Mouse (Mus musculus): Measurements from ENCODE around the gene Nadk. TPM values are rescaled to one million over a fixed set of nuclear protein-coding genes. Genes with fewer than 3 reads are reported as not detected.
A peak's percentile ranks its signal among the peaks of the same experiment; 100 is the strongest.

Nadk gene
- polyA plus RNA-seq, 1 experiment from 2014 or later: 76.8 TPM

DNA sequence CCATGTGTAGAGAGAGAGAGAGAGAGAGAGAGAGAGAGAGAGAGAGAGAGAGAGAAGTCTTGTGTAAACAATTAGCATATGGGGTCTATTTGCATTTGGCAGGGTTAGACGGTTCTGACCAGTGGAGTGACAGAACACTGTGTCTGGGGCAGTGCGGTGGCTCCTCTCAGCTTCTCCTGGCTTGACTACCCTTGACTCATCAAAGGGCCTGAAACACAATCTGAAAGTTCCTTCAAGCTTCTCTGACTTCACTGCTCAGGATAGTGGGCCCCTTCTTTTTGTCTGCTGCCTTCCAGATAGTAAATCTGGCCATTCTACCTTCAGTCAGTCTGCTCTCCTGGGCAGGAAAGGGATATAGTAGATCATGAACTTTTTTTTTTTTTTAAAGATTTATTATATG lies 44.6 kb downstream of the Nadk start:
- no peak for TF ChIP-seq CTCF (IDR thresholded peaks at IDR 0.05; ENCODE audit: low read depth)
- 28% methylated on average over 2 of the region's 2 CpGs for WGBS
- Histone ChIP-seq H3K9me3 (replicated peaks; ENCODE audit: low read length) (no peaks in the 10 kb centered on the region), H3K4me2 (ENCODE audit: low read length) (no peak overlapping the region), H3K27ac (no peak overlapping the region), H3K27me3 (ENCODE audit: insufficient read depth, low read length) (no peaks in the 10 kb centered on the region), H3K9ac (ENCODE audit: low read depth, low read length) (no peak overlapping the region), H3K36me3 (ENCODE audit: insufficient read depth, low read length) (peaks cover 15% of the 10 kb centered on the region; the same call in 1 of the 2 replicates), H3K4me1 (replicated peaks; ENCODE audit: insufficient read depth, low read length) (no peaks in the 10 kb centered on the region), H3K4me3 (replicated peaks; ENCODE audit: low read depth, low read length) (no peak overlapping the region)
- DNase-seq (ENCODE audit: low spot score): peak; percentile 67
- peak; percentile 44; the same call in 1 of the 2 replicates for ATAC-seq (replicated peaks; ENCODE audit: low FRiP score, low read depth)

DNA sequence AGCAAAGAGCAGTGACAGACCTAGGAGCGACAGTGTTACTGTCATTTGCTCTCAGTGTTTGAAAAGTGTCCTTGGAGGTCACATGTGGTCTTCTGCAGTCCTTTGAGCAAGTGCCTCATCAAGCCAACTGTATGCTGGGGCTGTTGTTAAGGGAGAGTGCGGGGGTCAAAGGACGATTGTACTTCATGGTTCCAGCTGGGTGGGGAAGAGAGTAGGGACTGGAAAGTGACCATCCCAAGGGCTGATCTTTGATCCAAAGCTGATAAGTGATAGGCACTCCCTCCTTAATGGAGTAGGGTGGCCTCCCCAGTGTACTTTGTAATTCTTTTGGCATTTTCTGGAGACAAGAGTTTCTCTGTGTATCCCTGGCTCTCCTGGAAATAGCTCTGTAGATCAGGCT lies 49.7 kb downstream of the Nadk start:
- no peak overlapping the region for H3K4me3 ChIP-seq (replicated peaks; ENCODE audit: low read depth, low read length)
- no peaks in the 10 kb centered on the region for H3K27me3 ChIP-seq (ENCODE audit: insufficient read depth, low read length)
- TF ChIP-seq CTCF (IDR thresholded peaks at IDR 0.05; ENCODE audit: low read depth): no peak
- H3K4me1 ChIP-seq (replicated peaks; ENCODE audit: insufficient read depth, low read length): no peaks in the 10 kb centered on the region
- no peak overlapping the region for H3K4me2 ChIP-seq (ENCODE audit: low read length)
- WGBS: 94% methylated on average over 3 of the region's 3 CpGs
- H3K9me3 ChIP-seq (replicated peaks; ENCODE audit: low read length): no peaks in the 10 kb centered on the region
- ATAC-seq (replicated peaks; ENCODE audit: low FRiP score, low read depth): no peak
- H3K36me3 ChIP-seq (ENCODE audit: insufficient read depth, low read length): peaks cover 43% of the 10 kb centered on the region; the same call in 1 of the 2 replicates
- no peak overlapping the region for H3K9ac ChIP-seq (ENCODE audit: low read depth, low read length)
- no peak for DNase-seq (ENCODE audit: low spot score)
- H3K27ac ChIP-seq: no peak overlapping the region

DNA sequence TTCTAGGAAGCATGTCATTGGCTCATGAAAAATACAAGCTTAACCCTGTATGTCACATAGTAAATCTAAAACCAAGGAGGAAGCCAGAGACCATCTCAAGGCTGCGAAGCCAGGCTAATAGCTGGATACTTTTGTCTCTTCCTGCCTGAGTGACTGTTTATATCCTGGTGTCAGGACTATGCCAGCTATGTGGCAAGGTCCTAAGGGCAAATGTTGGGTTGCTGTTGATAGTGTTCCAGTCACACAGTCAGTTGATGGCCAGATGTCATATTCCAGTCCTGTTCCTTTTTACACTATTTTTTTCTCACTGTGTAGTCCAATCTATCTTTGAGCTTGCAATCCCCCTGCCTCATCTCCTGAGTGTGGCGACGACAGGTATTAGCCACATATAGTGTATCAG lies 51.1 kb downstream of the Nadk start:
- Histone ChIP-seq H3K27ac (no peak overlapping the region), H3K9ac (ENCODE audit: low read depth, low read length) (no peak overlapping the region), H3K4me1 (replicated peaks; ENCODE audit: insufficient read depth, low read length) (no peaks in the 10 kb centered on the region), H3K9me3 (replicated peaks; ENCODE audit: low read length) (no peaks in the 10 kb centered on the region), H3K36me3 (ENCODE audit: insufficient read depth, low read length) (peaks cover 53% of the 10 kb centered on the region; the same call in 1 of the 2 replicates), H3K4me3 (replicated peaks; ENCODE audit: low read depth, low read length) (no peak overlapping the region), H3K4me2 (ENCODE audit: low read length) (no peak overlapping the region), H3K27me3 (ENCODE audit: insufficient read depth, low read length) (no peaks in the 10 kb centered on the region)
- DNase-seq (ENCODE audit: low spot score): no peak
- ATAC-seq (replicated peaks; ENCODE audit: low FRiP score, low read depth): no peak
- no peak for TF ChIP-seq CTCF (IDR thresholded peaks at IDR 0.05; ENCODE audit: low read depth)
- whole genome bisulfite sequencing: 92% methylated on average over 3 of the region's 3 CpGs

DNA sequence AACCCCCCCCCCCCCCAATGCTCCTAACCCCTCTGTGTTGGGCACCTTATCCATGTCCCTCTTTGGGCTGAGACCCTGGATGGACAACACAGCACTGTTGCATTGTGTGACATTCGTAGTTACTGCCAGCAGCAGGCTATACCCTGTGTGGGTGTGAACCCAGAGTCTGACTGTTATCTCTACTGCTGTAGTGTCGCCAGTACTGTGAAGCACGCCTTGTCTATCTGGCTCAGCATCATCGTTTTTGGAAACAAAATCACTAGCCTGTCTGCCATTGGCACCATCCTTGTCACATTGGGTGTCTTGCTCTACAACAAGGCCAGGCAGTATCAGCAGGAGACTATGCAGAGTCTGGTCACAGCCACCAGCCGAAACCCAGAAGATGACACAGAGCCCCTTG lies 56.1 kb downstream of the Nadk start:
- Histone ChIP-seq H3K27ac (no peak overlapping the region), H3K9me3 (replicated peaks; ENCODE audit: low read length) (no peaks in the 10 kb centered on the region), H3K9ac (ENCODE audit: low read depth, low read length) (no peak overlapping the region), H3K4me3 (replicated peaks; ENCODE audit: low read depth, low read length) (no peak overlapping the region), H3K4me2 (ENCODE audit: low read length) (no peak overlapping the region), H3K4me1 (replicated peaks; ENCODE audit: insufficient read depth, low read length) (no peaks in the 10 kb centered on the region), H3K36me3 (ENCODE audit: insufficient read depth, low read length) (peaks cover 53% of the 10 kb centered on the region), H3K27me3 (ENCODE audit: insufficient read depth, low read length) (no peaks in the 10 kb centered on the region)
- DNase-seq (ENCODE audit: low spot score): no peak
- TF ChIP-seq CTCF (IDR thresholded peaks at IDR 0.05; ENCODE audit: low read depth): no peak
- 0 out of 2 replicates have a peak, but pooled peaks have one; percentile 29 for ATAC-seq (replicated peaks; ENCODE audit: low FRiP score, low read depth)
- WGBS: 94% methylated on average over 5 of the region's 5 CpGs

DNA sequence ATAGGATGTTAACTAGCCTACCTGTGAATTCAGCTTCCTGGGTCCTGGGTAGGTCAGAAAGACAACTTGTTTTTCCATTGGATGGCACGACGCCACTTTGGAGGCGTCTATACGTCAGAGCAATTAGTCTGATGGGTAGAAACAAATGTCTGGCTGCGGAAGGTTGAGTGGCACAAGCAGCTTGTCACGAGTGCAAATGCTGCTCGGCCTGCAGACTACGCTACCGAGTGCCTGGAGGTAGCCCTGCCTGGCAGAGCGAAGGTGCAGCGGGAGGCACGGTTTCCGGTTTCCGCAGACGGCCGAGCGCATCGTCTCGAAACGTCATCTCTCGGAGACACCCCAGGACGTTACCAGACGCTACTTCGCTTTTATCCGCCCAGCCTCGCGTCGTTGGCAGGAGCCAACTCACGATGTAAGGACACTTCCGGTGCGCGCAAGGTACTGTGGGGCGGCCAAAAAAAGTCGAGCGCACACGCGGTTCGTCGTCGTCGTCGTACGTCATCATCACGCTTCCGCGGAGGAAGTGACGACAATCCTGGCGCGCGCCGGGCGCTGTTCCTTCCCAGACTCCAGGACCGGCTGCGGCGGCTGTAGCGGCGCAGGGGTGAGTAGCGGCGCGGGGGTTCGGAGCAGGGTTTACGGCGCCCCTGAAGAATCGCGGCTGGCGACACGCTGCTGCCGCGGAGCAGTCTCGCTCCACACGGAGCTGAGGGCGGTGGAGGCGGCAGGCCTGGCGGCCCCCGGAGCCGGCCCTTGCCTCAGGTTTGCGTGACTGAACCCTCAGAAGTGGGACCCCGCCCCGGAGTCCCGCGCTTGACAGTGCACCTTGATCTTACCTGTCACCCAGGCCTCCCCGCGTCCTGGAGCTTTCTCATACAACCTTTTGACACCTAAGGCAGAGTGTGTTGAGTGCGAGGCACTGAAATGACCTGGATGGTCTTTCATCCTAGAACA lies 62.4 kb downstream of the Nadk start, which contains the start of gene Cdk11b:
Cdk11b (plus strand) TSS at position 517 of the 954 bp plus-strand sequence.
- peak within 1 kb of the TSS; percentile 86 for H3K27ac ChIP-seq
- H3K9me3 ChIP-seq (replicated peaks; ENCODE audit: low read length): no peaks in the 10 kb centered on the region
- peak within 1 kb of the TSS; percentile 72 for H3K4me2 ChIP-seq (ENCODE audit: low read length)
- WGBS: under 1% methylated on average over 84 of the region's 84 CpGs
- TF ChIP-seq CTCF (IDR thresholded peaks at IDR 0.05; ENCODE audit: low read depth): no peak
- no peaks in the 10 kb centered on the region for H3K27me3 ChIP-seq (ENCODE audit: insufficient read depth, low read length)
- peak within 1 kb of the TSS; percentile 89 for H3K4me3 ChIP-seq (replicated peaks; ENCODE audit: low read depth, low read length)
- peak within 1 kb of the TSS; percentile 82 for H3K9ac ChIP-seq (ENCODE audit: low read depth, low read length)
- peak; percentile 99 for ATAC-seq (replicated peaks; ENCODE audit: low FRiP score, low read depth)
- H3K36me3 ChIP-seq (ENCODE audit: insufficient read depth, low read length): peaks cover 22% of the 10 kb centered on the region
- H3K4me1 ChIP-seq (replicated peaks; ENCODE audit: insufficient read depth, low read length): 0 out of 2 replicates have a peak, but pooled peaks cover 3% of the 10 kb centered on the region
- DNase-seq (ENCODE audit: low spot score): peak; percentile 99

DNA sequence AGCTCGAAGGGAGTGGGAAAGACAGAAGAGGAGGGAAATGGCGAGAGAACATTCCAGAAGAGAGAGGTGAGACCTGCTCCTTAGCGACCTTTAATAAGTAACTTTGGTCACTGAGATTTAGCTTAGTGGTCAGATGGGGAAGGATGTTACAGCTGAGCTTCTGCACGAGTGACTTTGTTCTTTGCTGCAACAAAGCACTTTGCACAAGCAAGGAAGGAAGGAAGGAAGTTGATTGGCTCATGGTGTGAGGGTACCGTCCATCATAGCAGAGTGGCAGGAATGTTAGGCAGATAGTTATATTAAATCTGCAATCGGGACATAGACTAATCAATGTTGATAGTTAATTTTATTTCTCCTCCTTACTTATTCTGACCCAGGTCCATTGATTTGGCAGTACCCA lies 68.1 kb downstream of the Nadk start:
- Histone ChIP-seq H3K9me3 (replicated peaks; ENCODE audit: low read length) (no peaks in the 10 kb centered on the region), H3K36me3 (ENCODE audit: insufficient read depth, low read length) (peaks cover 39% of the 10 kb centered on the region), H3K4me3 (replicated peaks; ENCODE audit: low read depth, low read length) (no peak overlapping the region), H3K4me2 (ENCODE audit: low read length) (no peak overlapping the region), H3K27me3 (ENCODE audit: insufficient read depth, low read length) (no peaks in the 10 kb centered on the region), H3K9ac (ENCODE audit: low read depth, low read length) (no peak overlapping the region), H3K4me1 (replicated peaks; ENCODE audit: insufficient read depth, low read length) (0 out of 2 replicates have a peak, but pooled peaks cover 2% of the 10 kb centered on the region), H3K27ac (no peak overlapping the region)
- no peak for DNase-seq (ENCODE audit: low spot score)
- no peak for TF ChIP-seq CTCF (IDR thresholded peaks at IDR 0.05; ENCODE audit: low read depth)
- WGBS: 84% methylated on average over 6 of the region's 6 CpGs
- ATAC-seq (replicated peaks; ENCODE audit: low FRiP score, low read depth): no peak
